Mouse (Mus musculus) liver, embryonic 11.5 days (tissue): ENCODE measurements around the gene Bcl7c. TPM values are rescaled to one million over a fixed set of nuclear protein-coding genes. Genes with fewer than 3 reads are reported as not detected.

Experiments used
- ATAC-seq: fragments of 200-750 bp; cut with Nextera tagmentation; replicated peaks from 2 replicates; pipeline ENCODE4 v1.8.0; 2017; ENCODE audit warnings: moderate number of reproducible peaks, mild to moderate bottlenecking, moderate TSS enrichment, moderate library complexity; ENCODE audit not compliant: low FRiP score
- DNase-seq: peaks from one replicate; pipeline ENCODE4 v3.0.0-alpha.2; 2017; ENCODE audit warnings: low spot score
- H3K27ac ChIP-seq: fragments of 300-500 bp; sonication (generic); 2 replicates; pipeline ENCODE4 v1.5.1; 2014; ENCODE audit warnings: mild to moderate bottlenecking, low read depth, low read length, control low read depth
- H3K27me3 ChIP-seq: fragments of 300-500 bp; sonication (generic); replicated peaks from 2 replicates; pipeline ENCODE4 v1.6.1; 2014; ENCODE audit warnings: low read length, mixed read lengths; ENCODE audit not compliant: control insufficient read depth, insufficient read depth
- H3K36me3 ChIP-seq: fragments of 300-500 bp; sonication (generic); 2 replicates; pipeline ENCODE4 v1.6.1; 2014; ENCODE audit warnings: mild to moderate bottlenecking, low read length, moderate library complexity, mixed read lengths; ENCODE audit not compliant: control insufficient read depth, insufficient read depth
- H3K4me1 ChIP-seq: fragments of 300-500 bp; sonication (generic); replicated peaks from 2 replicates; pipeline ENCODE4 v1.6.1; 2014; ENCODE audit warnings: low read length, mixed read lengths; ENCODE audit not compliant: control insufficient read depth, insufficient read depth
- H3K4me2 ChIP-seq: fragments of 300-500 bp; sonication (generic); 2 replicates; pipeline ENCODE4 v1.6.1; 2014; ENCODE audit warnings: mild to moderate bottlenecking, control low read depth, moderate library complexity
- H3K4me3 ChIP-seq: fragments of 300-500 bp; sonication (generic); 2 replicates; pipeline ENCODE4 v1.5.1; 2014; ENCODE audit warnings: low read depth, low read length, control low read depth
- H3K9ac ChIP-seq: fragments of 300-500 bp; sonication (generic); 2 replicates; pipeline ENCODE4 v1.6.1; 2014; ENCODE audit warnings: low read depth, low read length, control low read depth
- H3K9me3 ChIP-seq: fragments of 300-500 bp; sonication (generic); 2 replicates; pipeline ENCODE4 v1.6.1; 2016; ENCODE audit warnings: low read length, inconsistent platforms, mixed read lengths; ENCODE audit not compliant: control insufficient read depth
- WGBS: fragments of 180-500 bp; shearing (Covaris S2); extraction: QIAGEN DNeasy Blood & Tissue Kit; methylation state at CpG from one replicate; pipeline ENCODE4 v1.1.7; 2014; 5-methylcytosine and 5-hydroxymethylcytosine counted together
- microRNA counts: library from miRNA; unstranded; fragments of <30 nt; microRNA quantifications from one replicate; lab custom pipeline; 2015
- microRNA-seq: library from miRNA; unstranded; fragments of <30 nt; microRNA quantifications from one replicate; pipeline ENCODE4, GENCODE M21; 2017; ENCODE audit warnings: borderline number of aligned reads
- polyA plus RNA-seq: library from polyadenylated mRNA; unstranded; fragments of >200 nt; fragmentation: Nextera tagmentation; extraction: Ambion mirVana; gene quantifications from 2 replicates; pipeline ENCODE4 v1.2.1, GENCODE M21; 2014

The Bcl7c gene
- polyA plus RNA-seq, 1 experiment from 2014 or later: 46.8 TPM

- ATAC-seq: peak; percentile 69
- H3K27ac ChIP-seq: peak overlapping the region; percentile 74
- peaks cover 32% of the 10 kb centered on the region for H3K36me3 ChIP-seq
- no peaks in the 10 kb centered on the region; the same call in 1 of the 2 replicates for H3K9me3 ChIP-seq
- WGBS: 1% methylated on average over 42 of the region's 44 CpGs
- DNase-seq: peak; percentile 72
- peak overlapping the region; percentile 66 for H3K4me2 ChIP-seq
- H3K27me3 ChIP-seq: no peaks in the 10 kb centered on the region
- H3K9ac ChIP-seq: peak overlapping the region; percentile 97
- H3K4me3 ChIP-seq: peak overlapping the region; percentile 98
- peaks cover 9% of the 10 kb centered on the region; the same call in 1 of the 2 replicates for H3K4me1 ChIP-seq
Measured at GRCm38 (mm10) chr7:127614511-127614890, 94.2 kb downstream of the Bcl7c start.

- ATAC-seq: no peak
- Histone ChIP-seq H3K9me3 (no peaks in the 10 kb centered on the region; the same call in 1 of the 2 replicates), H3K4me2 (peak overlapping the region; percentile 66), H3K27ac (no peak overlapping the region; the same call in 1 of the 2 replicates), H3K27me3 (no peaks in the 10 kb centered on the region), H3K4me1 (peaks cover 9% of the 10 kb centered on the region; the same call in 1 of the 2 replicates), H3K4me3 (peak overlapping the region; percentile 98), H3K36me3 (peaks cover 32% of the 10 kb centered on the region), H3K9ac (peak overlapping the region; percentile 97)
- DNase-seq: no peak
- WGBS: 34% methylated on average over 8 of the region's 8 CpGs
Measured at GRCm38 (mm10) chr7:127614091-127614490, 94.6 kb downstream of the Bcl7c start.

GRCm38 (mm10) chr7:127613501-127613900 lies 95.2 kb downstream of the Bcl7c start:
- H3K4me2 ChIP-seq: peak overlapping the region; percentile 66

GRCm38 (mm10) chr7:127611561-127611960 lies 97.2 kb downstream of the Bcl7c start:
- 96% methylated on average over 26 of the region's 26 CpGs for WGBS
- peaks cover 35% of the 10 kb centered on the region for H3K36me3 ChIP-seq
- no peaks in the 10 kb centered on the region for H3K27me3 ChIP-seq
- H3K9me3 ChIP-seq: no peaks in the 10 kb centered on the region; the same call in 1 of the 2 replicates
- no peak overlapping the region for H3K27ac ChIP-seq
- no peak for DNase-seq
- H3K9ac ChIP-seq: no peak overlapping the region
- no peak overlapping the region for H3K4me3 ChIP-seq
- H3K4me1 ChIP-seq: peaks cover 9% of the 10 kb centered on the region; the same call in 1 of the 2 replicates
- ATAC-seq: no peak
- H3K4me2 ChIP-seq: no peak overlapping the region

More at GRCm38 (mm10) chr7:127613501-127613900, 95.2 kb downstream of the Bcl7c start:
- Histone ChIP-seq H3K27me3 (no peaks in the 10 kb centered on the region), H3K4me1 (peaks cover 9% of the 10 kb centered on the region; the same call in 1 of the 2 replicates), H3K36me3 (peaks cover 35% of the 10 kb centered on the region), H3K9me3 (no peaks in the 10 kb centered on the region; the same call in 1 of the 2 replicates), H3K4me3 (peak overlapping the region; percentile 98), H3K27ac (no peak overlapping the region), H3K9ac (peak overlapping the region; percentile 97; the same call in 1 of the 2 replicates)
- DNase-seq (no peak), ATAC-seq (no peak)
- 87% methylated on average over 8 of the region's 8 CpGs for WGBS

MicroRNA genes within 50 kb of the gene (microRNA counts, 519-probe panel; counts per million panel counts)
- microRNA mmu-miR-762 (lab: Ali Mortazavi, UCI): 4,380 counts per million, percentile 29 among the panel's probes with 10 or more counts

Small RNA genes within 50 kb of the gene (microRNA-seq; reads per million reads assigned to microRNA genes)
- gene Mir762: not detected

Other genes starting within 250 kb of the Bcl7c start
- gene Prr14, start 249.3 kb downstream of the Bcl7c start, polyA plus RNA-seq: 39.0 and 40.6 TPM in 2 replicates
- 8.9 and 12.4 TPM in 2 replicates for gene Fbrs, start 229.7 kb downstream of the Bcl7c start, polyA plus RNA-seq
- gene Srcap, start 196.9 kb downstream of the Bcl7c start, polyA plus RNA-seq: 40.3 and 45.5 TPM in 2 replicates
- gene Gm42715, start 189.3 kb downstream of the Bcl7c start, polyA plus RNA-seq: 13.0 and 16.1 TPM in 2 replicates
- 6.9 and 11.1 TPM in 2 replicates for gene Tmem265, start 147.5 kb downstream of the Bcl7c start, polyA plus RNA-seq
- 41.6 and 41.7 TPM in 2 replicates for gene Phkg2, start 135.6 kb downstream of the Bcl7c start, polyA plus RNA-seq
- 5.4 and 6.2 TPM in 2 replicates for gene Ccdc189, start 120.3 kb downstream of the Bcl7c start, polyA plus RNA-seq
- gene Rnf40, start 120.2 kb downstream of the Bcl7c start, polyA plus RNA-seq: 44.1 and 49.0 TPM in 2 replicates
- gene Zfp629, start 93.1 kb downstream of the Bcl7c start, polyA plus RNA-seq: 8.3 and 9.8 TPM in 2 replicates
- 5.5 and 5.8 TPM in 2 replicates for gene Ctf1, start 3.8 kb upstream of the Bcl7c start, polyA plus RNA-seq
- gene Ctf2, start 23.2 kb upstream of the Bcl7c start, polyA plus RNA-seq: 0.25 and 0.40 TPM in 2 replicates
- 3.1 and 3.7 TPM in 2 replicates for gene Fbxl19, start 35.6 kb upstream of the Bcl7c start, polyA plus RNA-seq
- gene Orai3, start 60.9 kb upstream of the Bcl7c start, polyA plus RNA-seq: 22.0 and 23.7 TPM in 2 replicates
- gene Setd1a, start 67.7 kb upstream of the Bcl7c start, polyA plus RNA-seq: 24.2 and 26.0 TPM in 2 replicates
- gene Gm49388, start 76.7 kb upstream of the Bcl7c start, polyA plus RNA-seq: not detected in 2 replicates
- gene Hsd3b7, start 91.7 kb upstream of the Bcl7c start, polyA plus RNA-seq: 31.4 and 32.4 TPM in 2 replicates
- gene Stx4a, start 115.4 kb upstream of the Bcl7c start, polyA plus RNA-seq: 16.1 and 19.4 TPM in 2 replicates
- gene Stx1b, start 115.6 kb upstream of the Bcl7c start, polyA plus RNA-seq: 1.5 and 1.9 TPM in 2 replicates
- gene Zfp646, start 167.3 kb upstream of the Bcl7c start, polyA plus RNA-seq: 15.1 and 15.8 TPM in 2 replicates
- gene Zfp668, start 167.9 kb upstream of the Bcl7c start, polyA plus RNA-seq: 15.2 and 15.9 TPM in 2 replicates
- gene Prss53, start 182.0 kb upstream of the Bcl7c start, polyA plus RNA-seq: 0.40 and 0.48 TPM in 2 replicates
- 0.08 TPM in 1 of 2 replicates, not detected in the other for gene Gm21974, start 186.5 kb upstream of the Bcl7c start, polyA plus RNA-seq
- 108 and 110 TPM in 2 replicates for gene Vkorc1, start 186.7 kb upstream of the Bcl7c start, polyA plus RNA-seq
- 126 and 132 TPM in 2 replicates for gene Bckdk, start 195.1 kb upstream of the Bcl7c start, polyA plus RNA-seq
- 44.2 and 47.0 TPM in 2 replicates for gene Kat8, start 203.6 kb upstream of the Bcl7c start, polyA plus RNA-seq
- 3.4 and 6.3 TPM in 2 replicates for gene Prss8, start 221.2 kb upstream of the Bcl7c start, polyA plus RNA-seq
- 7.9 and 9.4 TPM in 2 replicates for gene Prss36, start 237.8 kb upstream of the Bcl7c start, polyA plus RNA-seq